Mouse (Mus musculus): ENCODE results near the gene Ddx41. TPM values are rescaled to one million over a fixed set of nuclear protein-coding genes. Genes with fewer than 3 reads are reported as not detected.

The Ddx41 gene
- polyA plus RNA-seq, 1 experiment from 2014 or later: 78.5 TPM

DNA sequence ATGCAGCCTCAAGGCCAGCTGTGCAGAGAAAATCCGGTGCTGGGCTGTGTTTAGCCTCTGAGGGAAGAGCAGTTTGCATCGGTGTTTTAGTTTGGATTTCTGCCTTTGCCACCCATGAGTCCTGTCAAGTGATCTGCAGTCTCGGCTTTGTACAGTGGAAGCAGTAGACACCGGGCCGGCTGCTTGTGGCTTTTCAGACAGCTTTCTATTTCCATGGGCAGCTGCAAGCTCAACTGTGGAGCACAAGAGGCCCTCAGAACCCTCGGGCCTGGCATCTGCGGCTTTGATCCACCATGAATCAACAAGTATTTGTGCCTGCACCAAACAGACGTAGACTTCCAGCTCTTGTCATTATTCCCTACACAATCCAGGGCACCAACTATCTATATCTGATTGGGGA is 34.1 kb downstream of the Ddx41 start:
- H3K9me3 ChIP-seq: no peaks in the 10 kb centered on the region
- H3K27me3 ChIP-seq: no peaks in the 10 kb centered on the region
- H3K36me3 ChIP-seq: peaks cover 92% of the 10 kb centered on the region
- no peak for ATAC-seq (ENCODE audit: insufficient number of reproducible peaks, insufficient read depth, low FRiP score, low TSS enrichment)
- WGBS: 85% methylated on average over 8 of the region's 8 CpGs
- H3K9ac ChIP-seq: no peak overlapping the region
- H3K4me2 ChIP-seq (replicated peaks): no peak overlapping the region
- H3K27ac ChIP-seq: no peak overlapping the region
- no peak overlapping the region for H3K4me3 ChIP-seq
- H3K4me1 ChIP-seq: no peaks in the 10 kb centered on the region

DNA sequence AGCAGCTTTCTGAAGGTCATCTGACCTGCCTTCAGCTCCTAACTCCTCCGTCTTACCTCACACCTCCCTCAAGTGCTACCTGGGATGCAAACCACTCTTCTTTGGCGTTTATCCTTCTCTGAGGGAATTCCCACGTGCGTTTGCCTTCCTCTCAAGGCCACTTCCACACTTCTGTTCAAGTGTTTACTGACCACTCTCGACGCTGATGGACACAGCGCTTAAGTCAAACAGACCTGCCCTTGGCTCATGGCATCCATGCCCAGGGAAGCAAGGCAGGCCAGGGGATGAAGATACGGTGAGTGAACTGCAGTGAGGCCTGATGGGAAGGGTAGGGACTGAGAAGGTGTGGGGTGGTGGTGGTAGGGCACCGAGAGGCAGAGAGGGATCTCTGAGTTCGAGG is 35.9 kb downstream of the Ddx41 start:
- no peak for ATAC-seq (ENCODE audit: insufficient number of reproducible peaks, insufficient read depth, low FRiP score, low TSS enrichment)
- H3K27me3 ChIP-seq: no peaks in the 10 kb centered on the region
- H3K9ac ChIP-seq: no peak overlapping the region
- peaks cover 10% of the 10 kb centered on the region for H3K4me1 ChIP-seq
- no peaks in the 10 kb centered on the region for H3K9me3 ChIP-seq
- H3K4me2 ChIP-seq (replicated peaks): no peak overlapping the region
- WGBS: 81% methylated on average over 10 of the region's 10 CpGs
- H3K4me3 ChIP-seq: no peak overlapping the region
- no peak overlapping the region for H3K27ac ChIP-seq
- peaks cover 78% of the 10 kb centered on the region for H3K36me3 ChIP-seq

DNA sequence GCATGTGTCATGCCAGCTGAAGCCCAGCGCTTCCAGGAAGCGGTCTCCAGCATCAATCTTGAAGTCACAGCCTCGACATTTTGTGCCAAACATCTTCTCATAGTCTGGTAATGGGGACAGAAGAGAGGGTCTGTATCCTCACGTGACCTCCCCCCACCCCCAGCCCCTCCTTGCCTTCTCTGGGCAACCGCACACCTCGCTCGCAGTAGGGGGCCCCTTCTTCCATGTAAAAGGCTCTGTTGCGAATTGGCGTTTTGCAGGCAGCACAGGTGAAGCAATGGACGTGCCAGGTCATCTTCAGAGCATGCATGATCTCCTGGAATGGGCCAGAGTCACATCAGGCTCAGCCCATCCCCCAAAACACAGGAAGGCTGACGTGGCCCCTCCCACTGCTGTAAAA is 37.6 kb downstream of the Ddx41 start:
- Histone ChIP-seq H3K9me3 (no peaks in the 10 kb centered on the region), H3K27me3 (no peaks in the 10 kb centered on the region), H3K27ac (no peak overlapping the region), H3K4me1 (peaks cover 20% of the 10 kb centered on the region), H3K4me3 (no peak overlapping the region), H3K36me3 (peaks cover 62% of the 10 kb centered on the region), H3K9ac (no peak overlapping the region), H3K4me2 (replicated peaks) (no peak overlapping the region)
- ATAC-seq (ENCODE audit: insufficient number of reproducible peaks, insufficient read depth, low FRiP score, low TSS enrichment): no peak
- whole genome bisulfite sequencing: 61% methylated on average over 11 of the region's 11 CpGs

DNA sequence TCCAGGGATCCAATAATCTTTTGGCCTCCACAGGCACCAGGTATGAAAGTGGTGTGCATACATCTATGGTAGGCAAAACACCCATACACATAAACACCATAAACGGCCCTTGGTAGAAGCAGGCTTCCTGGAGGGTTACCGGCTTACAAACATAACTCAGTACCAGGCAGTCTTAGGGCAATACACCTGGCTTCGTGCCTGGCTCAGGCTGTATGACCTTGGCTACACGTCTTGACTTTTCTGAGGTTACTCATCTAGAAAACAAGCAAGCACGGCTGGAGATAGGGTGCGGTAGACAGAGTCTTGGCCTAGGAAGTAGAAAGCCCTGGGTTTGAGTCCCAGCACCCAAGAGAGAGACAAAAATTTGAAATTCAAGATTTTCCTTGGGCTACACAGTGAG is 39.8 kb downstream of the Ddx41 start:
- Histone ChIP-seq H3K27me3 (no peaks in the 10 kb centered on the region), H3K9me3 (no peaks in the 10 kb centered on the region), H3K27ac (no peak overlapping the region), H3K4me2 (replicated peaks) (no peak overlapping the region), H3K36me3 (peaks cover 40% of the 10 kb centered on the region), H3K4me3 (no peak overlapping the region), H3K4me1 (peaks cover 20% of the 10 kb centered on the region), H3K9ac (no peak overlapping the region)
- ATAC-seq (ENCODE audit: insufficient number of reproducible peaks, insufficient read depth, low FRiP score, low TSS enrichment): no peak
- WGBS: 84% methylated on average over 6 of the region's 6 CpGs

DNA sequence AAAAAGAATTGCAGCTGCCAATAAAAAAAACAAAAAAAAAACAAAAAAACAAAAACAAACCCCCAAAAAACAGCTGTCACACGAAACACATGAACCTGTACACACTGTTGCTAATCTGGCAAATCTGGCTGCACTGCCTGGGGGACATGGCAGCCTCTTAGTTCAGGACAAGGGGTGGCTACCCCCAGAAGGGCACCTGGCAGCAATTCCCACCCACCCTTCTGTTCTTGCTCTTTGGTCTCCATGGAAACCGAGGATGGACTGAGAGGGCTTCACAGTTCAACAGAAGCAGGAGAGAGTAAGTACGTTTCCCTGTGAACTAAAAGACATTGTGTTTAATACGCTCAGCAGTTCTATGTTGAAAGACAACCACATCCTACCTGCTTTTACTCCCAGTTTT is 40.8 kb downstream of the Ddx41 start:
- Histone ChIP-seq H3K9ac (no peak overlapping the region), H3K4me2 (replicated peaks) (no peak overlapping the region), H3K9me3 (no peaks in the 10 kb centered on the region), H3K4me1 (peaks cover 20% of the 10 kb centered on the region), H3K27ac (no peak overlapping the region), H3K27me3 (no peaks in the 10 kb centered on the region), H3K4me3 (no peak overlapping the region), H3K36me3 (peaks cover 32% of the 10 kb centered on the region)
- ATAC-seq (ENCODE audit: insufficient number of reproducible peaks, insufficient read depth, low FRiP score, low TSS enrichment): no peak
- 33% methylated on average over 4 of the region's 4 CpGs for WGBS

DNA sequence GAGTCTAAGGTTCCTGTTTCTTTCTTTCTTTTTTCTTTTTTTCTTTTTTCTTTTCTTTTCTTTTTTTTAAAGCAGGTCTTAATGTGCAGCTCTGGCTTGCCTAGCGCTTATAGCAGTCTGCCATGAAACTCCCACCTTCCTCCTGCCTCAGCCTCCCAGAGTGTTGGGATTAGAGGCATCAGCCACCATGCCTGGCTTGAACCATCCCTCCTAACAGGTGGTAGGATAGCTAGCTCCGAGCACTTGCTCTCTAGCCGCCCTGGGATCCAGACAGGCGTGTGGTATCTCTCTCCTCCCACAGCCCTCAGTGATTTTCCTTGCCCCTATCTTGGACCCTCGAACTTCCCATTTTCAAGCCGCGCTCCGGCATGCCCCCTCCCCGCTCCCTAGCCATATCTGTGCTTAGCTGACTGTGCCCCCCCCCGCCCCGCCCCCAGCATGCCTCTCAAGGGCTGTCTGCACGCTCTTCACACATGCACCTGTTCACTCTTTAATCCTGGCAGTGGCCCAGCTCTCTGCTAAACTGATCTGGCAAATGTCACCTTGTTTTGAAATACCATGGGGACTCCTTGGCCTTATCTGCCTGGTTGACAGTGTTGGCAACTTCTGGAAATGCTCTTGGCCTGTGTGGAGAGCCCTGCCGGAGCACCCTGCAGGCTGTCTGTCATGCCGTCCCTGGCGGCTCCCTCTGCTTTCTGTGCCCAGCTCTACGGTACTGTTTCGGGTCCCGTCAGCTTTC is 41.4 kb downstream of the Ddx41 start:
- no peak for ATAC-seq (ENCODE audit: insufficient number of reproducible peaks, insufficient read depth, low FRiP score, low TSS enrichment)
- Histone ChIP-seq H3K9ac (no peak overlapping the region), H3K27ac (no peak overlapping the region), H3K4me1 (peaks cover 20% of the 10 kb centered on the region), H3K9me3 (no peaks in the 10 kb centered on the region), H3K4me2 (replicated peaks) (no peak overlapping the region), H3K4me3 (no peak overlapping the region), H3K36me3 (peaks cover 26% of the 10 kb centered on the region), H3K27me3 (no peaks in the 10 kb centered on the region)
- 30% methylated on average over 18 of the region's 18 CpGs for WGBS

DNA sequence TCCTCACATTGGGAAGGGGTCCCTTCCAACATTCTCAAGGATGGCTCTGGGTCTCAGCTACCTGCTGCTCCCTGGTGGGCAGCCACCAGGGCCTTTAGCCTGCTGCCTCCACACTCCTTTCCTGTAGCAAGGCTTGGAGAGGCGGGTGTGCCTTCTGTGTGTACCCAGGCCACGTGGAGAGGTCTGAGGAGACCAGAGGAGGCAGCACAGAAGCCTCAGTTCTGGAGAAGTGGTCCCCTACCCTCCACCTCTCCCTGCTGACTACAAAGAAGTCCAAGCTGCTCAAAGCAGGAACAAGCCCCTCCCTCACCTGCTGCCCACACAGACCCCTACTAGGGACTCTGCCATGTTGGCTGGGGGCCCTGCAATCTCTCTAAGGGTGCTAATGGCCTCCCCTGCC is 42.2 kb downstream of the Ddx41 start:
- Histone ChIP-seq H3K36me3 (peaks cover 22% of the 10 kb centered on the region), H3K9ac (0 out of 2 replicates have a peak overlapping the region, but pooled peaks have one; percentile 15), H3K4me3 (no peak overlapping the region), H3K4me2 (replicated peaks) (no peak overlapping the region), H3K9me3 (no peaks in the 10 kb centered on the region), H3K27ac (no peak overlapping the region), H3K27me3 (no peaks in the 10 kb centered on the region), H3K4me1 (peaks cover 20% of the 10 kb centered on the region)
- WGBS: 30% methylated on average over 2 of the region's 2 CpGs
- ATAC-seq (ENCODE audit: insufficient number of reproducible peaks, insufficient read depth, low FRiP score, low TSS enrichment): no peak

DNA sequence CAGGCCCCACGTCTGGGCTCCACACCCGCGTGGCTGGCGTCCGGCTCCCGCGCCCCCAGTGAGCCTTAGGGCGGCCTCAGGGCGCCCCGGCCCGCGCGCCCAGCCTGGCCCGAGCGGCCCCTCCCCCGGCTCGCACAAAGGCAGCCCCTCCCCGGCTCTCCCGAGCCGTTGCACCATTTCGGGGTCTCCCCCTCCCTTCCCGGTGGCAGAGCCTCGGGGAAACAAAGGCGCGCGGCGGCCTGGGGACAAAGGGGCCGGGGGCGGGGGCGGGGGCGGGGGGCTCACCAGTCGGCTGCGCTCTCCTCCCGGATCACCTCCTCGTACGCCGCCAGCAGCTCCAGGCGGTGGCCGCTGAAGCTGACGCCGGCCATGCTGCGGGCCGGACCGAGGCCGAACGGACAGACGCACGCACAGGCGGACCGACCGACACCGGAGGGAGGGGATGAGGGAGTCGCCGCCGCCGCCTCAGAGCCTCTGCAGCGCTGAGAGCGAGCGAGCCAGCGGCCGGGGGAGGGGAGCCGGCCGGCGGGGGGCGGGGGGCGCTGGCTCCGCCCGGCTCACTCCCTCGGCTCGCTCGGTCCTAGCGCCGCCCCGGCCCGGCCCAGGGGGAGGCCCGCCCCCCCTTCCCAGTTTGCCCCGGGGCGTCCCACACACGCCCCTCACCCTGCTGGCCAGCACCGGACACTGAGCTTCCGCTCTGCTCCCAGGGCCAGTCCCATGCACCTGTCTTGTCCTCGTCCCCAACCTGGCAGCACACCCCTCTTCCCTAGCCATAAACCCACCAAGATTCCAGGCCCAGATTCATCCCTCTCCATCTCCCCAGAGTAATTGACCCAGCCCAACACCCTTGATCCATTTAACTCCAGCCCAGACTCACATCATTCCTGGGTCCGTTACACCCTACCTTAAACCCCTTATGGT is 48.6 kb downstream of the Ddx41 start, which contains the start of gene Dbn1:
Dbn1 (minus strand) TSS at position 534 of the 921 bp plus-strand sequence.
- peak within 1 kb of the TSS; percentile 85 for H3K4me3 ChIP-seq
- WGBS: 1% methylated on average over 33 of the region's 83 CpGs
- no peaks in the 10 kb centered on the region for H3K9me3 ChIP-seq
- peak within 1 kb of the TSS; percentile 95 for H3K4me2 ChIP-seq (replicated peaks)
- peak within 1 kb of the TSS; percentile 98 for H3K9ac ChIP-seq
- peak within 1 kb of the TSS; percentile 96 for H3K27ac ChIP-seq
- peaks cover 42% of the 10 kb centered on the region for H3K4me1 ChIP-seq
- H3K27me3 ChIP-seq: no peaks in the 10 kb centered on the region
- peaks cover 13% of the 10 kb centered on the region for H3K36me3 ChIP-seq
- ATAC-seq (ENCODE audit: insufficient number of reproducible peaks, insufficient read depth, low FRiP score, low TSS enrichment): peak; percentile 68

DNA sequence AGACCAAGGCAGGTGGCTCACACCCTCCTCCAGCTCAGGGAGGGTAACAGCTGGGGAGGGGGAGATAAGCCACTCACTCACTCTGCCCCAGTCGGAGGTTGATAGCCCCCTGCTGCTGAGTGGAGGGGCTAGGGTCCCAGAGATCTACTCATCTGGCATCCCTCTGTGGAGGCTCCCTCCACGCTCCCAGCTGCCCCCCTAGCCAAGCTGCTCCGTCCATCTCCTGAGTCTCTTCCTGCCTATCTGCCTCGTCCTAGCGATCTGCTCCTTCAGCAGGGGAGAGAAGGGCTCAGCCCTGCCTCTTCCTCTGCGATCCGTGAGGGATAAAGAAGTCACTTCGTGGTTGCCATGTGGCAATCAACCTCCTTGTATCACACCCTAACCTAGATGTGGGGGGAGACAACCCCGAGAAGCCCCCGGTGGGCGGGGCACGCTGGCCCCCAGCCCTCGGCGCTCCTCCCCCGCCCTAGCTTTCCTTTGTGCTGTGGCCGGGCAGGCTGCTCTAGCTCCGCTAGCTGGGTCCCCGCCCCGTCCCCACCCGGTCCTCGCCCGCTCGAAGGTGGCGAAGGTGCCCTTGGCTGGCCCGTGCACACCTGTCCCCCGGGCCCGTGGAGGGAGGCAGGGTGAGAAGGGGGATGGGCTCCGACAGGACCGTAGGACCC is 49.4 kb downstream of the Ddx41 start:
- Histone ChIP-seq H3K36me3 (peaks cover 21% of the 10 kb centered on the region), H3K4me2 (replicated peaks) (peak overlapping the region; percentile 95), H3K9ac (peak overlapping the region; percentile 98), H3K9me3 (no peaks in the 10 kb centered on the region), H3K27me3 (no peaks in the 10 kb centered on the region), H3K4me3 (peak overlapping the region; percentile 85), H3K4me1 (peaks cover 43% of the 10 kb centered on the region), H3K27ac (peak overlapping the region; percentile 96)
- WGBS: under 1% methylated on average over 26 of the region's 29 CpGs
- ATAC-seq (ENCODE audit: insufficient number of reproducible peaks, insufficient read depth, low FRiP score, low TSS enrichment): peak; percentile 28; the same call in 1 of the 2 replicates

DNA sequence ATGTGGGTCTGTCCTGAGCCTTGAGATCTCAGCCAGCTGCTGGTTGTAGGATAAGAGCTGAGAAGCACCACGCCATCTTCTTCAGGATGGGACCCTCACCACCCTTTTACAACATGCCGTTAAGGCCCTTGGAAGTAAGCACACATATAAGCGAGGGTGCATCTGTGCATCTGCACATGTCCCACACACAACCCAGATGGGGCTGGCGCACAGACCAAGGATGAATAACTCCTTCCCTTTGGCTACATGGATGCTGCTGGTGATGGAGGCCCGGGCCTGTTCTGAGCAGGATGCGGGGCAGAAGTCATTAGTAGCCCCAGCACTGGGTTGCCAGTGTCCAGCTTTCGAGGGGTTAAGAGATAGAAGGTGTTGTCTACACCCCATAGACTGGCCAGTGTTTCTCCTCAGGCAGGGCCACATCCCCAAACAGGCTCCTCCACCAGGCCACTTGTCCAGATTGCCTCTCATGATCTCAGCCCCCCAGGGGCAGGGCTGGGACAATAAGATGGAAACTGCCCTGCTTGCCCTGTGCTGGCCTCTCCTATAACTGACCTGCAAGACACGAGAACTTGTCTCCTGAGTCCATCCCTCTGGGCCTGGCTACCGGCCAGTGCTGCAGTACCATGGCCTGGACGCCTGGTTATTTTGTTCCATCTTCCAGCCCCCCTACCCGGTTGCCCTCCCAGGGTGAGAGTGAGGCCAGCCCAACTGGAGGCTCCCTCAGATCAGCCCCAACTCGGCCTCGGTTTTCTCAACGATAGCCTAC is 50.2 kb downstream of the Ddx41 start:
- Histone ChIP-seq H3K4me1 (peaks cover 43% of the 10 kb centered on the region), H3K36me3 (peaks cover 30% of the 10 kb centered on the region), H3K27me3 (no peaks in the 10 kb centered on the region), H3K27ac (peak overlapping the region; percentile 96), H3K9me3 (no peaks in the 10 kb centered on the region), H3K9ac (peak overlapping the region; percentile 98), H3K4me3 (peak overlapping the region; percentile 85), H3K4me2 (replicated peaks) (peak overlapping the region; percentile 95)
- WGBS: 37% methylated on average over 14 of the region's 14 CpGs
- no peak for ATAC-seq (ENCODE audit: insufficient number of reproducible peaks, insufficient read depth, low FRiP score, low TSS enrichment)

DNA sequence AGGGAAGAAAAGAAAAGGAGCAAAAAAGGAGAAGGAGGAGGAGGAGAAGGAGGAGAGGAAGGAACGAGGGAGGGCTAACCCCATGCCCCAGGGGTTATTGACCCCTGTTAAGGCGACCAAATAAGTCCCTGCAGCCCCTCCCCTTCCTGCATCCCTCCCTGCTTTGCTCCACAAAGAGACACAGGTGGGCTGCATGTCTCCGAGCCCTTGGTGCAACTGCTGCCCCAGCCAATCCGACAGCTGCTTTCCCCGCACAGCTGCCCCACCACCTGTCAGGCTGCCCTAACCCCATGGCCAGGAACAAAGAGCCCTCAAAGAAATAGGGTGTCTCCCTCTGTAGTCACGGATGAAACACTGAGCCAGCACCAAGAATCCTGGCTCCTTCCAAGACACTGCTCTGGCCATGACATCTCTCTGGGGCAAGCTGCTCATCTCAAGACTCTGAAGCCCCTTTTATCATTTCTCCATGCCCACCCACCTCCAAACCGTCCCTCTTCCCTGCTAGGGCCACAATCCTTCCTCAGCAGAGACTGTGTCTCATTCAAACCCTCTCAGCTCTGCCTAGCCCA is 51.9 kb downstream of the Ddx41 start:
- Histone ChIP-seq H3K27ac (peak overlapping the region; percentile 63), H3K4me3 (peak overlapping the region; percentile 85), H3K4me1 (peaks cover 43% of the 10 kb centered on the region), H3K36me3 (peaks cover 46% of the 10 kb centered on the region), H3K27me3 (no peaks in the 10 kb centered on the region), H3K4me2 (replicated peaks) (peak overlapping the region; percentile 95), H3K9me3 (no peaks in the 10 kb centered on the region), H3K9ac (peak overlapping the region; percentile 98)
- WGBS: 16% methylated on average over 7 of the region's 7 CpGs
- ATAC-seq (ENCODE audit: insufficient number of reproducible peaks, insufficient read depth, low FRiP score, low TSS enrichment): no peak
